In the genomic region with DNA sequence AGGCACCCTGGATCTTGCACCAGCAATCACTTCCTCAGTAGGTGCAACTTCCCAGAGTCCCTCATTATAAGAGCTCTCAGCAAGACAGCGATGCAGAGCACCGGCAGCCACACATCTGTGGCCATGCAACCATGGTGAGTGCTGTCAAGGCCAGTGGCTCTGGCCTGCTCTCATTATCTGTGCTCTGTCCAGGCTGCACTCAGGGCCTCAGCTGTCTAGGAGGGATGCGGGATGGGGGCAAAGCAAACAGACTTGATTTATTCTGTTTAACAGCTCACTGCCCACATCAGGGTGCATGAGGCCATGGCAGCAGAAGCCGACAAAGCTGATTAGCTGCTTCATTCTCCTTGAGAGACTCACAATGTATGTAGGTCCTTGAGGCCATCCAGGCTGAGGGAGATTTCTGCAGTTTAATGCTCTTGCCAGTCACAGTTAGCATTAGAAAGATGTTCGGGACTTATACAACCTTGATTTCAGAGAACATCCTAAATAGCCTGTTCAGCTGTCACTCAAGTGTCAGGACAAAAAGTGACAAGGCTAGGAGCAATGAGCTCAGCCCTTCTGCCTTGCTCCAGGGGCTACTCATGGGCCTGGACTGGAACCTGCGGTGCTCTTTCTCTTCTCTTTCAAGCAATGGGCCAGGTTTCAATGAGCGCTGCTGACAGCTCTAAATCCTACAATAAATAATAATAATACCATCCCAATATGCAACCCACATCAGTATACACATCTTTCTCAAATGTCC, we compare ENCODE assay signal across 10 mouse cellular contexts.
DNase-seq lines count a peak whose midpoint lies in the region; ATAC-seq and TF ChIP-seq lines count a peak whose summit lies in the region.
"Had no signal": no experiment of that assay in that cellular context is flagged by ENCODE, and none has a peak within 500 bp of the region (broad histone marks: within the 10 kb centered on the region; RNA-seq: fewer than 3 reads in every experiment).

No protein-coding gene starts in this region.

- H3K4me2 ChIP-seq in midbrain, embryonic 13.5 days (replicated peaks) = no peak overlapping the region

- H3K9ac ChIP-seq in midbrain, embryonic 13.5 days (replicated peaks) = no peak overlapping the region

- no peaks in the 10 kb centered on the region for H3K27me3 ChIP-seq in midbrain, embryonic 13.5 days

- no peak for TF ChIP-seq CTCF in layer of hippocampus, adult 2 months (conservative IDR thresholded peaks at IDR 0.05)

- no peaks in the 10 kb centered on the region for H3K9me3 ChIP-seq in midbrain, embryonic 13.5 days

- ATAC-seq in midbrain, embryonic 13.5 days = peak; percentile 94
- no peak for ATAC-seq in granulocyte monocyte progenitor cell, adult 5-6 weeks (replicated peaks; ENCODE audit: poor library complexity, severe bottlenecking)

- WGBS in midbrain, embryonic 13.5 days = 20% methylated on average over 7 of the region's 7 CpGs

- peak overlapping the region; percentile 74 for H3K27ac ChIP-seq in layer of hippocampus, adult 2 months
- peak overlapping the region; percentile 63 for H3K27ac ChIP-seq in midbrain, embryonic 13.5 days

- DNase-seq in adrenal gland, postnatal 10 days = peak; percentile 28
- DNase-seq in adrenal gland, postnatal 25 days = no peak
- no peak for DNase-seq in layer of hippocampus, adult 2 months (ENCODE audit: low spot score in 2 of 2)
- DNase-seq in layer of hippocampus, adult 9-11 months = no peak
- no peak for DNase-seq in spleen, postnatal 10 days (ENCODE audit: low spot score in 2 of 2)
- no peak for DNase-seq in lung, adult 18-20 months
- DNase-seq: lung, postnatal 4 days; thymus, postnatal 14 days had no signal

- H3K4me3 ChIP-seq in layer of hippocampus, adult 2 months = no peak overlapping the region
- H3K4me3 ChIP-seq in midbrain, embryonic 13.5 days (replicated peaks) = no peak overlapping the region

- peaks cover 28% of the 10 kb centered on the region for H3K4me1 ChIP-seq in midbrain, embryonic 13.5 days (replicated peaks)

- no peaks in the 10 kb centered on the region for H3K36me3 ChIP-seq in midbrain, embryonic 13.5 days
